Mouse (Mus musculus): Measurements from ENCODE around the gene Prdm1. TPM values are rescaled to one million over a fixed set of nuclear protein-coding genes. Genes with fewer than 3 reads are reported as not detected.

Prdm1 gene
- total and polyA plus RNA-seq, 3 experiments: 4.7 to 13.6 (median 8.0) TPM

DNA sequence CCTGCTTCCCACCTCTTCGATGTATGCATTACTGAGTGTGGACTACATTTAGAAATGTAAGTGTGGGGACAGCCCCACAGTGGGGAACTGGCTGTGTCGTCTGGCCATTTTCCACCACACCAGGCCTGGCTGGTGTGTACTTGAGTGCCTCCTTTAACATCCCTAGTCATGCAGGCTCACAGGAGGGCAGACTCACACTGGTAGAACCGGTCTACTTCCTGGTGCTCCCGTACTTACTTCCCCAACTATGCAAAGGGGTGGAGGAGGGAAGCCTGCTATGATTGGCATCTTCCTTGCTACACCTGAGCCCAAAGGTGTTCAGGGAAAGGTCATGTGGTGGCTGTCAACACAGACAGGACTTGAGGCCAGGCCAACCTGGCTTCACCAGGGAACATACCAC, 96.6 kb downstream of the Prdm1 start:
- in situ Hi-C loops (cut with MboI; ENCODE audit: low pct_ligation_motif_present, low pct_unique_long_range_greater_than_20kb, low sequenced_read_pairs) (no loop called here), dilution Hi-C loops (cut with MboI; ENCODE audit: extremely low pct_ligation_motif_present, extremely low pct_unique_long_range_greater_than_20kb, low sequenced_read_pairs) (no loop called here)
- Histone ChIP-seq H3K27ac (ENCODE audit: insufficient read depth, low read depth) (peak overlapping the region; percentile 90), H3K4me2 (ENCODE audit: insufficient read depth, low read depth, poor library complexity, severe bottlenecking) (peak overlapping the region; percentile 30; the same call in 1 of the 2 replicates), H3K4me3 (replicated peaks in 1 of 3; ENCODE audit: low read depth in 2 of 3, low read length in 2 of 3, poor library complexity in 1 of 3) (peak overlapping the region in 1 of 3 experiments; percentile 24), H3K9me3 (replicated peaks; ENCODE audit: low read length) (no peaks in the 10 kb centered on the region), H3K4me1 (ENCODE audit: control insufficient read depth in 1 of 2, insufficient read depth in 2 of 2) (peaks cover 57 to 90% of the 10 kb centered on the region in 2 experiments), H3K9ac (ENCODE audit: insufficient read depth, low read depth) (peak overlapping the region; percentile 30), H3K36me3 (replicated peaks in 1 of 2; ENCODE audit: control insufficient read depth in 1 of 2, insufficient read depth in 1 of 2, low read length in 1 of 2) (no peaks in the 10 kb centered on the region), H3K79me2 (replicated peaks; ENCODE audit: control insufficient read depth, extremely low read depth, insufficient read depth, poor library complexity, severe bottlenecking) (no peaks in the 10 kb centered on the region), H3K27me3 (replicated peaks) (no peaks in the 10 kb centered on the region)
- TF ChIP-seq TCF12 (IDR thresholded peaks at IDR 0.05; ENCODE audit: low read depth, low read length) (0 out of 2 replicates have a peak, but pooled peaks have one; percentile 13), HCFC1 (IDR thresholded peaks at IDR 0.05; ENCODE audit: low read depth, low read length) (peak; percentile 54), EP300 (IDR thresholded peaks at IDR 0.05; ENCODE audit: low read length) (peak; percentile 16; the same call in 1 of the 2 replicates), ZC3H11A (IDR thresholded peaks at IDR 0.05; ENCODE audit: low read depth, low read length) (no peak), BHLHE40 (IDR thresholded peaks at IDR 0.05; ENCODE audit: low read depth, low read length) (no peak; the same call in 1 of the 2 replicates), ELF1 (IDR thresholded peaks at IDR 0.05; ENCODE audit: low read depth, low read length) (peak; percentile 78), JUND (conservative IDR thresholded peaks at IDR 0.05; ENCODE audit: low read depth, low read length) (no peak), MEF2A (IDR thresholded peaks at IDR 0.05; ENCODE audit: borderline replicate concordance, low read depth, low read length) (peak; percentile 46; the same call in 1 of the 2 replicates), SMC3 (IDR thresholded peaks at IDR 0.05; ENCODE audit: low read depth, low read length) (0 out of 2 replicates have a peak, but pooled peaks have one; percentile 1), IRF4 (IDR thresholded peaks at IDR 0.05; ENCODE audit: low read depth, low read length) (0 out of 2 replicates have a peak, but pooled peaks have one; percentile 28), USF2 (conservative IDR thresholded peaks at IDR 0.05; ENCODE audit: low read depth, low read length) (no peak), CTCF (conservative IDR thresholded peaks at IDR 0.05 in 1 of 2, IDR thresholded peaks at IDR 0.05 in 1 of 2; ENCODE audit: low read depth in 2 of 2, low read length in 2 of 2) (no peak)
- peak; percentile 65 for DNase-seq (ENCODE audit: extremely low read depth)

DNA sequence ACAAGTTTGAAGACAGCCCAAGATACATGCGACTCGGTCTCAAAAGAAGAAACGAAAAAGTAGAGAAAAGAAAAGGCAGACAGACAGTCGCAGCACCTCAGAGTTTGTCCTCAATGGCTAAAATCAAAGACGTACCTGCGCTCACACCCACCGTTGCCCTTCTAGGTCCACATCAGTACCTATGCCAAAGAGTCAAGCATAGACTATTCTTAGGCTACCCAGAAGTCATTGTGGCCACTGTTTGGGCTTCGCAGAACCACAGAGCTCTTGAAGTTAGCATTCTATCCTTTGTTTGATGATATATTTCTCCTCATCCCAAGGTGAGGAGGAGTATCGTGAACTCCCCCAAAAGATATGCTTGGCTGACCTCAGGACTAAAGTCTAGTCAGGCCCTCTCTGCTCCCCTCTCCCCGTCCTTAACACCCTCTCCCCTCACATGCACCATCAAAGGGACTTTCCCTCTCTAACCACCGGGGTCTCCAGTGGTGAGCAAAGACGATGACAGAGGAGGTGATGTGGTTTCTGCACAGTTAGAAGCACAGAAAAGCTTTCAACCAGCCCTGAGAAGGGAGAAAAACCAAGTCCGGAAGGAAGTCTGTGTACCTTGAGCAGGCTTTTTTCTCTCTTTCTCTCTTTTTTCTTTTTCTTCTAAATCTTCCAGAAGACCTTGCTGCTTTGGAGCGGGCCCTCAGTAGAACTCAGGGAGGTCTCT, 99.0 kb downstream of the Prdm1 start:
- Histone ChIP-seq H3K4me2 (ENCODE audit: insufficient read depth, low read depth, poor library complexity, severe bottlenecking) (peak overlapping the region; percentile 61), H3K4me3 (replicated peaks in 1 of 3; ENCODE audit: low read depth in 2 of 3, low read length in 2 of 3, poor library complexity in 1 of 3) (no peak overlapping the region), H3K4me1 (ENCODE audit: control insufficient read depth in 1 of 2, insufficient read depth in 2 of 2) (peaks cover 58 to 76% of the 10 kb centered on the region in 2 experiments), H3K27ac (ENCODE audit: insufficient read depth, low read depth) (peak overlapping the region; percentile 81), H3K9me3 (replicated peaks; ENCODE audit: low read length) (no peaks in the 10 kb centered on the region), H3K79me2 (replicated peaks; ENCODE audit: control insufficient read depth, extremely low read depth, insufficient read depth, poor library complexity, severe bottlenecking) (no peaks in the 10 kb centered on the region), H3K36me3 (replicated peaks in 1 of 2; ENCODE audit: control insufficient read depth in 1 of 2, insufficient read depth in 1 of 2, low read length in 1 of 2) (no peaks in the 10 kb centered on the region), H3K27me3 (replicated peaks) (no peaks in the 10 kb centered on the region), H3K9ac (ENCODE audit: insufficient read depth, low read depth) (peak overlapping the region; percentile 29; the same call in 1 of the 2 replicates)
- dilution Hi-C loops (cut with MboI; ENCODE audit: extremely low pct_ligation_motif_present, extremely low pct_unique_long_range_greater_than_20kb, low sequenced_read_pairs) (no loop called here), in situ Hi-C loops (cut with MboI; ENCODE audit: low pct_ligation_motif_present, low pct_unique_long_range_greater_than_20kb, low sequenced_read_pairs) (no loop called here)
- peak; percentile 66 for DNase-seq (ENCODE audit: extremely low read depth)
- TF ChIP-seq PAX5 (IDR thresholded peaks at IDR 0.05; ENCODE audit: low read length) (no peak), MAFK (IDR thresholded peaks at IDR 0.05; ENCODE audit: insufficient replicate concordance, low read length) (no peak), MAX (IDR thresholded peaks at IDR 0.05; ENCODE audit: low read length) (no peak; the same call in 1 of the 2 replicates), RCOR1 (conservative IDR thresholded peaks at IDR 0.05; ENCODE audit: low read depth, low read length) (peak; percentile 80), NRF1 (IDR thresholded peaks at IDR 0.05; ENCODE audit: low read depth, low read length) (no peak), JUND (conservative IDR thresholded peaks at IDR 0.05; ENCODE audit: low read depth, low read length) (no peak), JUN (IDR thresholded peaks at IDR 0.05; ENCODE audit: insufficient read depth, low read depth, low read length) (no peak), ETS1 (conservative IDR thresholded peaks at IDR 0.05; ENCODE audit: low read depth, low read length) (peak; percentile 73), POLR2A (IDR thresholded peaks at IDR 0.05; ENCODE audit: low read depth, low read length) (peak; percentile 18; the same call in 1 of the 2 replicates), USF2 (conservative IDR thresholded peaks at IDR 0.05; ENCODE audit: low read depth, low read length) (no peak), MEF2A (IDR thresholded peaks at IDR 0.05; ENCODE audit: borderline replicate concordance, low read depth, low read length) (peak; percentile 55; the same call in 1 of the 2 replicates), SIN3A (IDR thresholded peaks at IDR 0.05; ENCODE audit: low read length) (peak; percentile 55; the same call in 1 of the 2 replicates), TBP (conservative IDR thresholded peaks at IDR 0.05; ENCODE audit: low read depth, low read length) (0 out of 2 replicates have a peak, but pooled peaks have one; percentile 53), POLR2AphosphoS2 (IDR thresholded peaks at IDR 0.05; ENCODE audit: low read depth, low read length) (no peak), UBTF (IDR thresholded peaks at IDR 0.05; ENCODE audit: low read depth, low read length) (no peak), IRF4 (IDR thresholded peaks at IDR 0.05; ENCODE audit: low read depth, low read length) (peak; percentile 50; the same call in 1 of the 2 replicates), MXI1 (IDR thresholded peaks at IDR 0.05; ENCODE audit: low read depth, low read length) (no peak; the same call in none of the 2 replicates), EP300 (IDR thresholded peaks at IDR 0.05; ENCODE audit: low read length) (peak; percentile 54; the same call in 1 of the 2 replicates), USF1 (IDR thresholded peaks at IDR 0.05; ENCODE audit: low read depth, low read length) (no peak), GABPA (IDR thresholded peaks at IDR 0.05; ENCODE audit: insufficient replicate concordance, low read depth, low read length) (no peak), SMC3 (IDR thresholded peaks at IDR 0.05; ENCODE audit: low read depth, low read length) (no peak; the same call in none of the 2 replicates), MAZ (IDR thresholded peaks at IDR 0.05; ENCODE audit: low read depth, low read length) (peak; percentile 42; the same call in 1 of the 2 replicates), ZNF384 (IDR thresholded peaks at IDR 0.05; ENCODE audit: low read depth, low read length) (peak; percentile 51; the same call in 1 of the 2 replicates), HCFC1 (IDR thresholded peaks at IDR 0.05; ENCODE audit: low read depth, low read length) (no peak)
